ENCODE assay signal across 8 mouse cellular contexts in the genomic region with DNA sequence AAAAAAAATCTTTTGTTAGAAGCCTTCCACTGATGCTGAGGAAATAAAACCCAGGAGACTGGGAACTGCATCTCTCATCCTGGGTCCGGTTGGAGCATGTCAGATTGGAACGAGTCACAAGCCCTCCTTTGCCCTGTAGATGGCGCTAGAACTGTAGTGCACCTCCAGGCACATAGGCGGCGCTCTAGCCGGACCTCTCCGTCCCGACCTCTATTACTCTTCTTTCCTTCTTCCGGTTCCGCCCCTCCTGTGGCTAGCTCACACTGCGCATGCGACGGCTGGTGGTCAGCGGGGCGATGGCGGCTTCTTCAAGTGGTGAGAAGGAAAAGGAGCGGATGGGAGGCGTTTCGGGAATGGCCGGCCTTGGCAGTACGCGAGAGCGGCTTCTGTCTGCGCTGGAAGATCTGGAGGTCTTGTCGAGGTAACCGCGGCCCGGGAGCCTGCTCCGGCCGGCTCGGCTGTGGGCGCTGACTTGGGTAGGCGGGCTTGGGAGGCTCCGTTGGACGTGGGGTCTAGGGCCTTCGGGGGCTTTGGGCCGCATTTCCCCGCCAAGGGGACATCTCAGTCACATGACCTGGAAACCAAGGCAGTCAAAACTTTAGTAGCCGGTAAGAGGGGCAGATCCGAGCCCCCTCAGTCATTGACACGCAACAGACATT. TPM values are rescaled to one million over a fixed set of nuclear protein-coding genes. Genes with fewer than 3 reads are reported as not detected.
DNase-seq lines count a peak whose midpoint lies in the region; ATAC-seq lines count a peak whose summit lies in the region.

A gene (plus strand): TSS at position 261 of the 659 bp plus-strand sequence.

- peak; percentile 97 for DNase-seq in adipocyte (ENCODE audit: low spot score)
- DNase-seq in embryo, embryonic 10 days (ENCODE audit: low spot score): peak; percentile 97
- peak; percentile 94 for DNase-seq in gastrocnemius, postnatal 10 days
- DNase-seq in induced T-regulatory cell, adult 2 months (ENCODE audit: low read depth): peak; percentile 97
- DNase-seq in left cerebral cortex, adult 9 months (ENCODE audit: low spot score in 2 of 2): peak; percentile 83 to 97
- peak; percentile 92 for DNase-seq in right cerebral cortex, postnatal 14 days
- DNase-seq in urinary bladder, postnatal 36 days (ENCODE audit: low spot score in 2 of 2): peak; percentile 93 to 94

- ATAC-seq in megakaryocyte progenitor cell, adult 5-6 weeks (replicated peaks; ENCODE audit: poor library complexity): peak; percentile 89

RNA-seq across cellular contexts. Expression of the gene that starts here (rescaled TPM):
- 10 to 100 TPM; 19.4 to 19.5 TPM for total RNA-seq in gastrocnemius, postnatal 10 days (2021)
- 39.9 and 42.8 TPM in 2 replicates for total RNA-seq in megakaryocyte progenitor cell, adult 5-6 weeks (2015)
- 65.7 and 71.0 TPM in 2 replicates for total RNA-seq in megakaryocyte progenitor cell, adult 5-6 weeks (2017)

Comparison
In these comparisons a context has a peak if more than half of its experiments do, and no peak if none do; other contexts are left out.
1. Peak in every context shown above with its lines: DNase-seq and ATAC-seq.